Mouse (Mus musculus) B cell, adult (primary cell): Measurements from ENCODE around the gene Olfr1356. TPM values are rescaled to one million over a fixed set of nuclear protein-coding genes. Genes with fewer than 3 reads are reported as not detected.

ENCODE experiments used
- total RNA-seq: library from RNA; stranded (reverse); gene quantifications from 4 replicates; pipeline ENCODE4 v1.2.4, GENCODE M21; 2023; ENCODE audit not compliant: inconsistent age

Gene Olfr1356
- not detected in 4 replicates for total RNA-seq

GRCm38 (mm10) chr10:78852066-78852465, at the start of gene Olfr1356:
TSS of gene Olfr1356 (minus strand) at chr10:78852166.

GRCm38 (mm10) chr10:78875240-78875639, 23.3 kb upstream of the Olfr1356 start, which contains the start of gene Olfr1355:
TSS of gene Olfr1355 (plus strand) at chr10:78875540.

Other genes with a start within 250 kb of the Olfr1356 start
- gene Olfr1357, start 234.1 kb downstream of the Olfr1356 start, total RNA-seq, result not detected in 4 replicates
- gene Casp14, start 133.9 kb downstream of the Olfr1356 start, total RNA-seq, result not detected in 4 replicates
- not detected in 4 replicates for gene Ccdc105, start 99.1 kb downstream of the Olfr1356 start, total RNA-seq
- gene Slc1a6, start 71.7 kb downstream of the Olfr1356 start, total RNA-seq, result not detected in 4 replicates
- gene Olfr1355, start 23.4 kb upstream of the Olfr1356 start, total RNA-seq, result not detected in 4 replicates
- not detected in 4 replicates for gene Olfr1354, start 61.0 kb upstream of the Olfr1356 start, total RNA-seq
- not detected in 4 replicates for gene Olfr8, start 98.5 kb upstream of the Olfr1356 start, total RNA-seq
- not detected in 4 replicates for gene Olfr1353, start 111.1 kb upstream of the Olfr1356 start, total RNA-seq
- not detected in 4 replicates for gene Olfr1352, start 128.9 kb upstream of the Olfr1356 start, total RNA-seq
- not detected in 4 replicates for gene Olfr1351, start 160.3 kb upstream of the Olfr1356 start, total RNA-seq
- gene Olfr57, start 176.6 kb upstream of the Olfr1356 start, total RNA-seq, result not detected in 4 replicates
- gene 2610008E11Rik, start 245.4 kb upstream of the Olfr1356 start, total RNA-seq, result 16.5 to 18.3 TPM (median 17.7 TPM) in 4 replicates